Mouse (Mus musculus) intestine, postnatal 0 days (tissue): ENCODE data around the gene Kl. TPM values are rescaled to one million over a fixed set of nuclear protein-coding genes. Genes with fewer than 3 reads are reported as not detected.
A peak's percentile ranks its signal among the peaks of the same experiment; 100 is the strongest.

Experiments used
- ATAC-seq: fragments of 200-750 bp; cut with Nextera tagmentation; 2 replicates; pipeline ENCODE4 v1.8.0; 2017; ENCODE audit warnings: mild to moderate bottlenecking, moderate TSS enrichment, moderate library complexity
- H3K27ac ChIP-seq: fragments of 300-500 bp; sonication (generic); 2 replicates; pipeline ENCODE4 v1.5.1; 2014; ENCODE audit warnings: mild to moderate bottlenecking, low read depth, low read length, moderate library complexity
- H3K27me3 ChIP-seq: fragments of 300-500 bp; sonication (generic); replicated peaks from 2 replicates; pipeline ENCODE4 v1.6.1; 2014; ENCODE audit warnings: low read length, mixed read lengths; ENCODE audit not compliant: control insufficient read depth, insufficient read depth
- H3K36me3 ChIP-seq: fragments of 300-500 bp; sonication (generic); 2 replicates; pipeline ENCODE4 v1.6.1; 2014; ENCODE audit warnings: mild to moderate bottlenecking, moderate library complexity; ENCODE audit not compliant: control insufficient read depth, insufficient read depth
- H3K4me1 ChIP-seq: fragments of 300-500 bp; sonication (generic); replicated peaks from 2 replicates; pipeline ENCODE4 v1.6.1; 2014; ENCODE audit warnings: antibody characterized with exemption, low read length, mixed read lengths; ENCODE audit not compliant: control insufficient read depth, insufficient read depth
- H3K4me2 ChIP-seq: fragments of 300-500 bp; sonication (generic); replicated peaks from 2 replicates; pipeline ENCODE4 v1.6.1; 2014; ENCODE audit warnings: low read depth, mild to moderate bottlenecking, moderate library complexity
- H3K4me3 ChIP-seq: fragments of 300-500 bp; sonication (generic); 2 replicates; pipeline ENCODE4 v1.5.1; 2014; ENCODE audit warnings: low read depth, low read length
- H3K9ac ChIP-seq: fragments of 300-500 bp; sonication (generic); 2 replicates; pipeline ENCODE4 v1.6.1; 2014; ENCODE audit warnings: mild to moderate bottlenecking, low read depth, low read length
- H3K9me3 ChIP-seq: fragments of 300-500 bp; sonication (generic); 2 replicates; pipeline ENCODE4 v1.6.1; 2016; ENCODE audit warnings: mixed run types; ENCODE audit not compliant: control insufficient read depth
- CTCF ChIP-seq: sonication (generic); IDR thresholded peaks from 2 replicates; pipeline ENCODE4 v1.5.1; 2016; ENCODE audit warnings: low read depth, mild to moderate bottlenecking, control low read depth, antibody characterized with exemption, moderate library complexity
- WGBS: fragments of 180-500 bp; shearing (Covaris S2); extraction: QIAGEN DNeasy Blood & Tissue Kit; methylation state at CpG from one replicate; pipeline ENCODE4 v1.1.7; 2014; 5-methylcytosine and 5-hydroxymethylcytosine counted together
- polyA plus RNA-seq: library from polyadenylated mRNA; unstranded; fragments of >200 nt; fragmentation: Nextera tagmentation; extraction: Ambion mirVana; gene quantifications from 2 replicates; pipeline ENCODE4 v1.2.1, GENCODE M21; 2015

Gene Kl
- polyA plus RNA-seq: 0.07 TPM in 2 replicates

GRCm38 (mm10) chr5:150952328-150952668 lies at the start of gene Kl:
Gene Kl, plus strand, starts transcription at chr5:150952607.
- 0 out of 2 replicates have a peak, but pooled peaks have one; percentile 8 for ATAC-seq

GRCm38 (mm10) chr5:150906053-150907040 lies 46.1 kb upstream of the Kl start:
- WGBS: 36% methylated on average over 9 of the region's 9 CpGs
- Histone ChIP-seq H3K4me1 (no peaks in the 10 kb centered on the region), H3K9me3 (0 out of 2 replicates have a peak, but pooled peaks cover 4% of the 10 kb centered on the region), H3K4me2 (no peak overlapping the region), H3K9ac (no peak overlapping the region), H3K27me3 (no peaks in the 10 kb centered on the region), H3K4me3 (no peak overlapping the region), H3K27ac (no peak overlapping the region), H3K36me3 (no peaks in the 10 kb centered on the region)
- no peak for TF ChIP-seq CTCF
- no peak for ATAC-seq

More at GRCm38 (mm10) chr5:150952328-150952668, at the start of gene Kl:
- Histone ChIP-seq H3K9me3 (no peaks in the 10 kb centered on the region), H3K4me1 (no peaks in the 10 kb centered on the region), H3K4me2 (peak within 1 kb of the TSS; percentile 82), H3K27me3 (peaks cover 31% of the 10 kb centered on the region), H3K9ac (0 out of 2 replicates have a peak within 1 kb of the TSS, but pooled peaks have one; percentile 26), H3K27ac (no peak within 1 kb of the TSS), H3K36me3 (no peaks in the 10 kb centered on the region), H3K4me3 (peak within 1 kb of the TSS; percentile 45)
- no peak for TF ChIP-seq CTCF
- 3% methylated on average over 22 of the region's 22 CpGs for WGBS

GRCm38 (mm10) chr5:150912156-150912555 lies 40.3 kb upstream of the Kl start:
- Histone ChIP-seq H3K36me3 (no peaks in the 10 kb centered on the region), H3K4me1 (0 out of 2 replicates have a peak, but pooled peaks cover 2% of the 10 kb centered on the region), H3K9ac (no peak overlapping the region), H3K9me3 (0 out of 2 replicates have a peak, but pooled peaks cover 4% of the 10 kb centered on the region), H3K4me2 (no peak overlapping the region), H3K27me3 (no peaks in the 10 kb centered on the region), H3K4me3 (no peak overlapping the region), H3K27ac (no peak overlapping the region)
- whole genome bisulfite sequencing: 9% methylated on average over 2 of the region's 2 CpGs
- no peak for TF ChIP-seq CTCF
- ATAC-seq: no peak

GRCm38 (mm10) chr5:150912656-150913055 lies 39.8 kb upstream of the Kl start:
- ATAC-seq: no peak
- Histone ChIP-seq H3K9ac (no peak overlapping the region), H3K9me3 (0 out of 2 replicates have a peak, but pooled peaks cover 4% of the 10 kb centered on the region), H3K4me2 (no peak overlapping the region), H3K36me3 (no peaks in the 10 kb centered on the region), H3K27me3 (no peaks in the 10 kb centered on the region), H3K4me1 (0 out of 2 replicates have a peak, but pooled peaks cover 2% of the 10 kb centered on the region), H3K4me3 (no peak overlapping the region), H3K27ac (no peak overlapping the region)
- TF ChIP-seq CTCF: no peak
- WGBS: 22% methylated on average over 5 of the region's 5 CpGs

GRCm38 (mm10) chr5:150915080-150916055 lies 37.0 kb upstream of the Kl start:
- H3K4me1 ChIP-seq: 0 out of 2 replicates have a peak, but pooled peaks cover 2% of the 10 kb centered on the region
- no peak for ATAC-seq
- TF ChIP-seq CTCF: no peak
- 72% methylated on average over 4 of the region's 4 CpGs for WGBS
- H3K4me2 ChIP-seq: no peak overlapping the region
- H3K27ac ChIP-seq: no peak overlapping the region
- no peaks in the 10 kb centered on the region for H3K27me3 ChIP-seq
- no peaks in the 10 kb centered on the region for H3K9me3 ChIP-seq
- H3K9ac ChIP-seq: no peak overlapping the region
- H3K36me3 ChIP-seq: no peaks in the 10 kb centered on the region
- no peak overlapping the region for H3K4me3 ChIP-seq
